Mouse (Mus musculus) limb, embryonic 11.5 days (tissue): ENCODE measurements around the gene Usp38. TPM values are rescaled to one million over a fixed set of nuclear protein-coding genes. Genes with fewer than 3 reads are reported as not detected.

ENCODE experiments used
- ATAC-seq: fragments of 200-750 bp; cut with Nextera tagmentation; 2 replicates; pipeline ENCODE4 v1.8.0; 2017; ENCODE audit warnings: low read depth; ENCODE audit not compliant: insufficient number of reproducible peaks, low FRiP score, low TSS enrichment
- DNase-seq: peaks from one replicate; pipeline ENCODE4 v3.0.0-alpha.2; 2015; ENCODE audit warnings: low spot score
- H3K27ac ChIP-seq: fragments of 300-500 bp; sonication (generic); replicated peaks from 2 replicates; pipeline ENCODE4 v1.5.1; 2014; ENCODE audit warnings: low read depth, mild to moderate bottlenecking, low read length
- H3K27me3 ChIP-seq: fragments of 300-500 bp; sonication (generic); 2 replicates; pipeline ENCODE4 v1.6.1; 2014; ENCODE audit warnings: mild to moderate bottlenecking, low read length, mixed read lengths; ENCODE audit not compliant: control insufficient read depth, insufficient read depth
- H3K36me3 ChIP-seq: fragments of 300-500 bp; sonication (generic); 2 replicates; pipeline ENCODE4 v1.6.1; 2014; ENCODE audit warnings: mild to moderate bottlenecking, low read length, moderate library complexity, mixed read lengths; ENCODE audit not compliant: control insufficient read depth, insufficient read depth
- H3K4me1 ChIP-seq: fragments of 300-500 bp; sonication (generic); 2 replicates; pipeline ENCODE4 v1.6.1; 2014; ENCODE audit warnings: low read length, mixed read lengths; ENCODE audit not compliant: control insufficient read depth, insufficient read depth
- H3K4me2 ChIP-seq: fragments of 300-500 bp; sonication (generic); 2 replicates; pipeline ENCODE4 v1.6.1; 2014; ENCODE audit warnings: low read depth, mild to moderate bottlenecking, moderate library complexity; ENCODE audit not compliant: severe bottlenecking
- H3K4me3 ChIP-seq: fragments of 300-500 bp; sonication (generic); 2 replicates; pipeline ENCODE4 v1.5.1; 2014; ENCODE audit warnings: low read depth, low read length
- H3K9ac ChIP-seq: fragments of 300-500 bp; sonication (generic); 2 replicates; pipeline ENCODE4 v1.6.1; 2014; ENCODE audit warnings: mild to moderate bottlenecking, low read length
- H3K9me3 ChIP-seq: fragments of 300-500 bp; sonication (generic); 2 replicates; pipeline ENCODE4 v1.6.1; 2016; ENCODE audit warnings: low read length; ENCODE audit not compliant: control insufficient read depth
- WGBS: fragments of 180-500 bp; shearing (Covaris S2); extraction: QIAGEN DNeasy Blood & Tissue Kit; methylation state at CpG from one replicate; pipeline ENCODE4 v1.1.7; 2014; 5-methylcytosine and 5-hydroxymethylcytosine counted together
- polyA plus RNA-seq: library from polyadenylated mRNA; unstranded; fragments of >200 nt; fragmentation: Nextera tagmentation; extraction: Ambion mirVana; gene quantifications from 2 replicates; pipeline ENCODE4 v1.2.1, GENCODE M21; 2014

Usp38 gene
- polyA plus RNA-seq, 1 experiment from 2014 or later = 27.2 TPM

GRCm38 (mm10) chr8:80959588-80960268 is 55.0 kb downstream of the Usp38 start:
- WGBS = 67% methylated on average over 9 of the region's 9 CpGs
- H3K4me2 ChIP-seq = no peak overlapping the region
- H3K27ac ChIP-seq = no peak overlapping the region
- no peaks in the 10 kb centered on the region for H3K27me3 ChIP-seq
- peaks cover 2% of the 10 kb centered on the region; the same call in 1 of the 2 replicates for H3K9me3 ChIP-seq
- H3K36me3 ChIP-seq = peaks cover 2% of the 10 kb centered on the region; the same call in 1 of the 2 replicates
- H3K9ac ChIP-seq = no peak overlapping the region
- H3K4me1 ChIP-seq = no peaks in the 10 kb centered on the region
- ATAC-seq = no peak
- no peak overlapping the region for H3K4me3 ChIP-seq
- no peak for DNase-seq

GRCm38 (mm10) chr8:80957776-80958175 is 57.0 kb downstream of the Usp38 start:
- WGBS = 78% methylated on average over 5 of the region's 5 CpGs
- ATAC-seq = no peak
- H3K9me3 ChIP-seq = peaks cover 2% of the 10 kb centered on the region; the same call in 1 of the 2 replicates

GRCm38 (mm10) chr8:80952973-80953372 is 61.8 kb downstream of the Usp38 start:
- Histone ChIP-seq H3K4me3 (no peak overlapping the region), H3K9me3 (peaks cover 2% of the 10 kb centered on the region; the same call in 1 of the 2 replicates), H3K27ac (no peak overlapping the region), H3K4me1 (no peaks in the 10 kb centered on the region), H3K36me3 (no peaks in the 10 kb centered on the region), H3K4me2 (no peak overlapping the region), H3K9ac (no peak overlapping the region), H3K27me3 (no peaks in the 10 kb centered on the region)
- no peak for ATAC-seq
- WGBS = 82% methylated on average over 3 of the region's 3 CpGs
- DNase-seq = no peak

More at GRCm38 (mm10) chr8:80957776-80958175, 57.0 kb downstream of the Usp38 start:
- H3K4me1 ChIP-seq = no peaks in the 10 kb centered on the region
- no peak for DNase-seq
- no peak overlapping the region for H3K9ac ChIP-seq
- no peaks in the 10 kb centered on the region for H3K27me3 ChIP-seq
- H3K4me2 ChIP-seq = no peak overlapping the region
- H3K27ac ChIP-seq = no peak overlapping the region
- H3K36me3 ChIP-seq = peaks cover 2% of the 10 kb centered on the region; the same call in 1 of the 2 replicates
- H3K4me3 ChIP-seq = no peak overlapping the region

- peaks cover 2% of the 10 kb centered on the region; the same call in 1 of the 2 replicates for H3K9me3 ChIP-seq
- no peak overlapping the region for H3K4me2 ChIP-seq
- H3K4me1 ChIP-seq = no peaks in the 10 kb centered on the region
- no peak overlapping the region for H3K9ac ChIP-seq
- H3K27ac ChIP-seq = no peak overlapping the region
- no peak overlapping the region for H3K4me3 ChIP-seq
- 46% methylated on average over 6 of the region's 6 CpGs for WGBS
- no peaks in the 10 kb centered on the region for H3K36me3 ChIP-seq
- H3K27me3 ChIP-seq = no peaks in the 10 kb centered on the region
- ATAC-seq (no peak), DNase-seq (no peak)
These were observed 62.4 kb downstream of the Usp38 start for GRCm38 (mm10) chr8:80952235-80952915.

DNA sequence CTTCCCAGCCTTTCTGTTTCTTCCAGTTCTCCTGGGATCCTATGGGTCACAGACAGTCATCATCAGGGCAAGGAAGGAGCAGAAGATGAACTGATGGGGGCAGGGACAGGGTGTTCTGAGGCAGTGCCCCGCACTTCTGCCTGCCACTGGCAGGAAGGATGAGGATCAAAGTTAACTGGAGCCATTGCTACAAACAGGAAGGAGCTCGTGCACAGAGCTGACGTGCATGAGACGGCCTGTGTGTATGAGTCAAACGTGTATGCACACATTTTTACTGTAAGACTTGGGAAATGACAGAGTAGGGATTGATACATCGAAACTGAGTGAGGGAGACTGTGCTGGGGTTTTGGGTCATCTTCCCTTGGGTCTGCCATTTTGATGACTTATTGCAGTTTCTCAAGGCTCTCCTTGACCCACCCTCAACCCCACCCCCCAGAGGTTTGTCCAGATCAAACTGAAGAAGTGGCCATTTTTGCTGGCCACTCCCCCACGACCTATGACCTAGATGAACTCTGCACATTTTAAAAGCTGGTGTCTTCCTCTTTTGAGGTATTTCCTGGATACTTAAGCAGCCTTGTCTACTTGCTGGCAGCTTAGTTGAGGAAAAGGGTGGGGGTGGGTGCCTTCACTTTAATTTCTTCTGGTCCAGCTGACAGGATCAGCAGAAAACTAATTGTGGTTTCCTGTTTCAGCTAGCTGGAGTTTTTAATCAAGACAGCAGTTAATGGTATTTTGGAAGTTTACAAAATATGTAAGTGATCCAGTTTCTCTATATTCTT is 66.1 kb downstream of the Usp38 start:
- no peaks in the 10 kb centered on the region for H3K9me3 ChIP-seq
- ATAC-seq = no peak
- no peak for DNase-seq
- H3K4me1 ChIP-seq = no peaks in the 10 kb centered on the region
- H3K9ac ChIP-seq = no peak overlapping the region
- H3K27me3 ChIP-seq = no peaks in the 10 kb centered on the region
- no peak overlapping the region for H3K4me2 ChIP-seq
- H3K36me3 ChIP-seq = no peaks in the 10 kb centered on the region
- 65% methylated on average over 7 of the region's 7 CpGs for WGBS
- H3K4me3 ChIP-seq = no peak overlapping the region
- H3K27ac ChIP-seq = no peak overlapping the region

DNA sequence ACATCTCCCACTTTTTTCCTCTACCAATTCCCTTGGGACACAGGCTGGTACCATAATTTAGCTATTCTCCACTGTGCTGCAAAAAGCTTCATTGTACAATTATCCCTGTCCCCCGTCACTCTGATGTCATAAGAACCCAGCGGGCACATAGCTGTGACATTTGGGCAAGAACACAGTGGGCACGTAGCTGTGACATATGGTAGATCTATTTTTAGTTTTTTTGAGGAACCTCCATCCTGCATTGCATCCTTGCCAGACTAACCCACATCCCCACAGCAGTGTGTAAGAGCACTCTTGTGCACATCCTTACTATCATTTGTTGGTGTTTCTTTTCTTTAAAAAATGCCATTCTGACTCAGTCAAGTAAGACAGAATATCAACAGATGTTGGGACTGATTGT is 71.0 kb downstream of the Usp38 start:
- Histone ChIP-seq H3K4me1 (no peaks in the 10 kb centered on the region), H3K27me3 (no peaks in the 10 kb centered on the region), H3K4me3 (no peak overlapping the region), H3K4me2 (no peak overlapping the region), H3K36me3 (no peaks in the 10 kb centered on the region), H3K27ac (no peak overlapping the region), H3K9me3 (no peaks in the 10 kb centered on the region; the same call in 1 of the 2 replicates), H3K9ac (no peak overlapping the region)
- ATAC-seq = no peak
- WGBS = 89% methylated on average over 3 of the region's 3 CpGs
- no peak for DNase-seq

GRCm38 (mm10) chr8:80941621-80942020 is 73.1 kb downstream of the Usp38 start:
- Histone ChIP-seq H3K9ac (no peak overlapping the region), H3K27me3 (no peaks in the 10 kb centered on the region), H3K4me3 (no peak overlapping the region), H3K9me3 (no peaks in the 10 kb centered on the region; the same call in 1 of the 2 replicates), H3K4me1 (no peaks in the 10 kb centered on the region), H3K27ac (no peak overlapping the region), H3K36me3 (no peaks in the 10 kb centered on the region), H3K4me2 (no peak overlapping the region)
- DNase-seq (no peak), ATAC-seq (no peak)
- 89% methylated on average over 3 of the region's 3 CpGs for WGBS
